Mouse (Mus musculus) A20 (cell line): ENCODE measurements around the gene Fgfr1op.

Source experiments
- DNase-seq: peaks from one replicate; pipeline ENCODE4 v3.0.0-alpha.2; 2011; ENCODE audit warnings: low read depth, low spot score

The Fgfr1op gene

GRCm38 (mm10) chr17:8225746-8226145 lies 60.4 kb downstream of the Fgfr1op start:
- DNase-seq = peak; percentile 77

GRCm38 (mm10) chr17:8228622-8229021 lies 63.3 kb downstream of the Fgfr1op start:
- DNase-seq = no peak

GRCm38 (mm10) chr17:8229607-8230006 lies 64.3 kb downstream of the Fgfr1op start:
- no peak for DNase-seq

- DNase-seq = peak; percentile 81
Measured at GRCm38 (mm10) chr17:8232089-8232488, 66.8 kb downstream of the Fgfr1op start.

- no peak for DNase-seq
Measured at GRCm38 (mm10) chr17:8233618-8234214, 68.4 kb downstream of the Fgfr1op start.

GRCm38 (mm10) chr17:8234537-8234936 lies 69.2 kb downstream of the Fgfr1op start:
- peak; percentile 61 for DNase-seq

GRCm38 (mm10) chr17:8235743-8236142 lies 70.4 kb downstream of the Fgfr1op start, which contains the start of gene Ccr6:
Ccr6 (plus strand) TSS chr17:8236043.
- DNase-seq = no peak

GRCm38 (mm10) chr17:8238012-8238710 lies 72.9 kb downstream of the Fgfr1op start:
- peak; percentile 60 for DNase-seq

GRCm38 (mm10) chr17:8239561-8239960 lies 74.3 kb downstream of the Fgfr1op start:
- no peak for DNase-seq

GRCm38 (mm10) chr17:8240517-8240916 lies 75.2 kb downstream of the Fgfr1op start:
- DNase-seq = no peak

- DNase-seq = no peak
Measured at GRCm38 (mm10) chr17:8241645-8242044, 76.3 kb downstream of the Fgfr1op start.

GRCm38 (mm10) chr17:8242186-8242585 lies 76.9 kb downstream of the Fgfr1op start:
- no peak for DNase-seq

- DNase-seq = no peak
Measured at GRCm38 (mm10) chr17:8244124-8244523, 78.8 kb downstream of the Fgfr1op start.

GRCm38 (mm10) chr17:8246102-8246754 lies 80.9 kb downstream of the Fgfr1op start:
- DNase-seq = peak; percentile 46
